Mouse (Mus musculus) hindlimb bud, embryonic 11.5 days (tissue): ENCODE measurements around the gene Tshz3.

Experiments
- DNase-seq: peaks from one replicate; pipeline ENCODE4 v3.0.0-alpha.2; 2012; ENCODE audit warnings: low read depth, low spot score; ENCODE audit errors: extremely low spot score

Tshz3 gene

DNA sequence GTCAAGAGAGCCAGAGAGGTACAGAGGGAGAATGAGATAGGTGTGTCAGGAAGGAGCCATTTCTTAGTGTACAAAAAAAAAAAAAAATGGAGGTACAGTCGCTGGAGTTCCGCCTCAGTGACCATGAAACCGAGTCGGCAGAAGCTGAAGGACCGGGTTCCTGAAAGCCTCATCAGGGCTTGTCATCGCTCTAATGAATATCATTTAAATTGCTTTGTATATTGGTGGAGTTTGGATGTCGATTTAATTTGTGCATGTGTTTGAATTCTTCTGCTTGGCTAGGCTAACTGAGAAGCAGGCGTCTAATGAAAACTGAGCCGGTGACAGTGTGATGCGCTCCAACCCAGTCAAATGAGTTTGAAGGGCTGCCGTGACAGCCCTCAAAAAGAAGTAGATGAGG lies 80.5 kb downstream of the Tshz3 start:
- DNase-seq = no peak

- DNase-seq = no peak
These were observed 86.4 kb downstream of the Tshz3 start for GRCm38 (mm10) chr7:36784243-36784773.

DNA sequence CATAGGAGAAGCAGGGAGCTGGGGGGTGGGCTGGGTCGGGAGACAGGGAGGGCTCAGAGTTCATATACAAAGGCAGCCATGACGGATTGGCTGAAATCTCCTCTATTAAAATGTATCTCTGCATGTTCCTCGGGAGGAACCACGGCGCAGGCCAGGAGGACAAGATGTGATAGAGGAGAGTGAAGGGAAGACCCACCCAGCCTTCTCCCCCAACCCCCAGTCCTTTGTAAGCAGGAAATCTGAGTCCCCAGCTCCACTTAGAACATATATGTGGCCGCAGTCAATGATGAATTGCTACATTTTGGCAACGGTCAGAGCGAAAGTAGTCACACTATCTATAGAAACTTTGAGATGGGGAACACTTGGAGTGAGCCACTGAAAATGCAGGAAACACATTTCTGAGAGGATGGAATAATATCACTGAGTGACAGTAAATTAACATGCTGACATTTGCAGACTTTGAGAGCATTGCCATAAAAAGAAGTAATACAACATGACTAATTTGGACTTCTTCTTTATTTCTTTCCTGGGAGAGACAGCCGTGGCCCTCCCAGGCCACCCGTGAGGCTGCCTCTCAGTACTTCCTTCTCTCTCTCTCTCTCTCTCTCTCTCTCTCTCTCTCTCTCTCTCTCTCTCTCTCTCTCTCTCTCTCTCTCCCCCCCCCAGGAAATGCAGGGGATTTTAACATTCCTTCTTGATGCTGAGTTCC lies 88.9 kb downstream of the Tshz3 start:
- no peak for DNase-seq

DNA sequence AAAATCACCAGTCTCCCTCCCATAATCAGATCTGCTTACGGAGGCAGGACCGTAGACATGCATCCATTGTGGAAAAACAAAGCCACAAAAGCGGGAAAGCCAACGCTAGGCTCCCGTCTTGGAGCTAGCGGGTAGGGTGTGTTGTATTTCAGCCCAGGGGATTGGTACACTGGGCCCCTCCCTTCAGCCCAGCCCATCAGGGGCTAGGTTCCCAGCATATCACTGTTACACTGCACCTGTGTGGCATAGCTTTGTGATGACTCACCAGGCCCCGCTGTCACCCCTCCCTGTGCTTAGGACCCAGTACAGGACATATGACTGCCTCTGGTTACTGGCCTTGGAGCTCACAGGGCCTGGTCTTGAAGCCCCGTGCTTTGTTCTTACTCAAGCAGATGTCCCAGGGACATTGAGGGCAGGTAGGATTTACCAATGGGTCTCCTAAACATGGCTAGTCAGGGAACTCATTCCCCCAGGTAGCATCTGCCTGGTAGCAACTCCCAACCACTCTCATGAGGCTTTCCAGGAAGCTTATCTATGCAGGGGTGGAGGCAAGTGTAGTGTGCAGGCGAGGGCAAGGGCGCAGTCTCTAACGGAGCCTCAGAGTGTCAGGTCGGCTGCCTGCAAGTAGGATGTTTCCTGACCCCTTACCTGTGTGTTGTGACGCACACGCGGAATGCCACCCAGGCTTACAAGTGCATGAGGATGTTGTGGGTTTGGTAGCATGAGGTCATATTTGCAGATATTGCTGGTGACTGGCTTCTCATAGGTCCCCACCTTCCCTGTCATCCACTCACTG lies 98.7 kb downstream of the Tshz3 start:
- DNase-seq = no peak
